Mouse (Mus musculus) forebrain, embryonic 11.5 days (tissue): ENCODE results near the gene Znrf4. TPM values are rescaled to one million over a fixed set of nuclear protein-coding genes. Genes with fewer than 3 reads are reported as not detected.
A peak's percentile ranks its signal among the peaks of the same experiment; 100 is the strongest.

ENCODE experiments used
- ATAC-seq: fragments of 200-750 bp; cut with Nextera tagmentation; replicated peaks from 2 replicates; pipeline ENCODE4 v1.8.0; 2017; ENCODE audit warnings: moderate TSS enrichment; ENCODE audit not compliant: low FRiP score
- DNase-seq: peaks from one replicate; pipeline ENCODE4 v3.0.0-alpha.2; 2017; ENCODE audit warnings: low spot score
- H3K27ac ChIP-seq: fragments of 300-500 bp; sonication (generic); 2 replicates; pipeline ENCODE4 v1.5.1; 2014; ENCODE audit warnings: low read depth, low read length
- H3K27me3 ChIP-seq: fragments of 300-500 bp; sonication (generic); 2 replicates; pipeline ENCODE4 v1.6.1; 2014; ENCODE audit warnings: mild to moderate bottlenecking, low read length, mixed read lengths; ENCODE audit not compliant: control insufficient read depth, insufficient read depth
- H3K36me3 ChIP-seq: fragments of 300-500 bp; sonication (generic); 2 replicates; pipeline ENCODE4 v1.6.1; 2014; ENCODE audit warnings: mild to moderate bottlenecking, low read length, moderate library complexity, mixed read lengths; ENCODE audit not compliant: control insufficient read depth, insufficient read depth
- H3K4me1 ChIP-seq: fragments of 300-500 bp; sonication (generic); replicated peaks from 2 replicates; pipeline ENCODE4 v1.6.1; 2014; ENCODE audit warnings: low read length, mixed read lengths; ENCODE audit not compliant: control insufficient read depth, insufficient read depth
- H3K4me2 ChIP-seq: fragments of 300-500 bp; sonication (generic); 2 replicates; pipeline ENCODE4 v1.6.1; 2014; ENCODE audit warnings: low read depth, mild to moderate bottlenecking, low read length, moderate library complexity, mixed read lengths; ENCODE audit not compliant: severe bottlenecking
- H3K4me3 ChIP-seq: fragments of 300-500 bp; sonication (generic); 2 replicates; pipeline ENCODE4 v1.5.1; 2014; ENCODE audit warnings: low read depth, low read length
- H3K9ac ChIP-seq: fragments of 300-500 bp; sonication (generic); 2 replicates; pipeline ENCODE4 v1.6.1; 2014; ENCODE audit warnings: low read length
- H3K9me3 ChIP-seq: fragments of 300-500 bp; sonication (generic); 2 replicates; pipeline ENCODE4 v1.6.1; 2016; ENCODE audit warnings: low read length, mixed read lengths; ENCODE audit not compliant: control insufficient read depth
- WGBS: fragments of 180-500 bp; shearing (Covaris S2); extraction: QIAGEN DNeasy Blood & Tissue Kit; methylation state at CpG from one replicate; pipeline ENCODE4 v1.1.7; 2014; 5-methylcytosine and 5-hydroxymethylcytosine counted together
- polyA plus RNA-seq: library from polyadenylated mRNA; unstranded; fragments of >200 nt; fragmentation: Nextera tagmentation; extraction: Ambion mirVana; gene quantifications from 2 replicates; pipeline ENCODE4 v1.2.1, GENCODE M21; 2014

The Znrf4 gene
- polyA plus RNA-seq, 1 experiment from 2014 or later: not detected

- Histone ChIP-seq H3K27ac (peak overlapping the region; percentile 77), H3K27me3 (no peaks in the 10 kb centered on the region), H3K9me3 (no peaks in the 10 kb centered on the region), H3K4me1 (peaks cover 16% of the 10 kb centered on the region), H3K36me3 (no peaks in the 10 kb centered on the region), H3K4me2 (no peak overlapping the region), H3K4me3 (no peak overlapping the region), H3K9ac (peak overlapping the region; percentile 10; the same call in 1 of the 2 replicates)
- ATAC-seq: no peak
- WGBS: 84% methylated on average over 12 of the region's 12 CpGs
- peak; percentile 51 for DNase-seq
Observed at GRCm38 (mm10) chr17:56550784-56551475, 38.7 kb upstream of the Znrf4 start.

GRCm38 (mm10) chr17:56548605-56549105 lies 36.4 kb upstream of the Znrf4 start:
- H3K4me2 ChIP-seq: no peak overlapping the region
- H3K9me3 ChIP-seq: no peaks in the 10 kb centered on the region
- H3K4me1 ChIP-seq: peaks cover 16% of the 10 kb centered on the region
- peak; percentile 42 for DNase-seq
- H3K27me3 ChIP-seq: no peaks in the 10 kb centered on the region
- ATAC-seq: no peak
- H3K36me3 ChIP-seq: no peaks in the 10 kb centered on the region
- H3K4me3 ChIP-seq: no peak overlapping the region
- H3K9ac ChIP-seq: no peak overlapping the region
- 58% methylated on average over 4 of the region's 4 CpGs for WGBS
- H3K27ac ChIP-seq: no peak overlapping the region

- H3K9me3 ChIP-seq: no peaks in the 10 kb centered on the region
- no peak overlapping the region for H3K27ac ChIP-seq
- peak; percentile 47 for DNase-seq
- H3K9ac ChIP-seq: no peak overlapping the region
- H3K27me3 ChIP-seq: no peaks in the 10 kb centered on the region
- peaks cover 16% of the 10 kb centered on the region for H3K4me1 ChIP-seq
- WGBS: 77% methylated on average over 9 of the region's 9 CpGs
- ATAC-seq: no peak
- no peaks in the 10 kb centered on the region for H3K36me3 ChIP-seq
- no peak overlapping the region for H3K4me3 ChIP-seq
- no peak overlapping the region for H3K4me2 ChIP-seq
Observed at GRCm38 (mm10) chr17:56547846-56548604, 35.8 kb upstream of the Znrf4 start.

GRCm38 (mm10) chr17:56547116-56547845 lies 35.0 kb upstream of the Znrf4 start:
- 61% methylated on average over 17 of the region's 17 CpGs for WGBS
- no peak overlapping the region for H3K4me2 ChIP-seq
- H3K4me1 ChIP-seq: peaks cover 10% of the 10 kb centered on the region

GRCm38 (mm10) chr17:56546576-56546975 lies 34.3 kb upstream of the Znrf4 start:
- no peaks in the 10 kb centered on the region for H3K27me3 ChIP-seq
- H3K4me3 ChIP-seq: no peak overlapping the region
- no peak for ATAC-seq
- no peaks in the 10 kb centered on the region for H3K9me3 ChIP-seq
- H3K4me1 ChIP-seq: peaks cover 8% of the 10 kb centered on the region
- H3K27ac ChIP-seq: no peak overlapping the region
- H3K36me3 ChIP-seq: no peaks in the 10 kb centered on the region
- H3K9ac ChIP-seq: no peak overlapping the region
- no peak overlapping the region for H3K4me2 ChIP-seq
- WGBS: 88% methylated on average over 5 of the region's 5 CpGs
- peak; percentile 22 for DNase-seq

More at GRCm38 (mm10) chr17:56547116-56547845, 35.0 kb upstream of the Znrf4 start:
- Histone ChIP-seq H3K9me3 (no peaks in the 10 kb centered on the region), H3K4me3 (no peak overlapping the region), H3K9ac (no peak overlapping the region), H3K36me3 (no peaks in the 10 kb centered on the region), H3K27ac (no peak overlapping the region), H3K27me3 (no peaks in the 10 kb centered on the region)
- ATAC-seq (no peak), DNase-seq (peak; percentile 49)

- Histone ChIP-seq H3K4me3 (no peak overlapping the region), H3K4me1 (peaks cover 5% of the 10 kb centered on the region), H3K36me3 (no peaks in the 10 kb centered on the region), H3K4me2 (no peak overlapping the region), H3K27me3 (no peaks in the 10 kb centered on the region), H3K9ac (no peak overlapping the region), H3K9me3 (no peaks in the 10 kb centered on the region), H3K27ac (no peak overlapping the region)
- DNase-seq (no peak), ATAC-seq (no peak)
- 95% methylated on average over 1 of the region's 1 CpGs for whole genome bisulfite sequencing
Observed at GRCm38 (mm10) chr17:56545945-56546344, 33.7 kb upstream of the Znrf4 start.

- Histone ChIP-seq H3K9ac (no peak overlapping the region), H3K4me3 (no peak overlapping the region), H3K9me3 (no peaks in the 10 kb centered on the region), H3K36me3 (no peaks in the 10 kb centered on the region), H3K27ac (no peak overlapping the region), H3K27me3 (no peaks in the 10 kb centered on the region), H3K4me1 (peaks cover 3% of the 10 kb centered on the region), H3K4me2 (no peak overlapping the region)
- ATAC-seq (no peak), DNase-seq (peak; percentile 48)
- WGBS: 73% methylated on average over 7 of the region's 7 CpGs
Observed at GRCm38 (mm10) chr17:56544699-56545387, 32.6 kb upstream of the Znrf4 start.

GRCm38 (mm10) chr17:56543684-56544224 lies 31.5 kb upstream of the Znrf4 start:
- Histone ChIP-seq H3K27me3 (no peaks in the 10 kb centered on the region), H3K4me2 (no peak overlapping the region), H3K4me3 (no peak overlapping the region), H3K36me3 (no peaks in the 10 kb centered on the region), H3K9me3 (no peaks in the 10 kb centered on the region), H3K27ac (no peak overlapping the region), H3K9ac (no peak overlapping the region), H3K4me1 (peaks cover 3% of the 10 kb centered on the region)
- ATAC-seq: no peak
- 77% methylated on average over 3 of the region's 3 CpGs for WGBS
- peak; percentile 33 for DNase-seq
